Mouse (Mus musculus): ENCODE results near the gene Med12l. TPM values are rescaled to one million over a fixed set of nuclear protein-coding genes. Genes with fewer than 3 reads are reported as not detected.

The Med12l gene
- polyA plus RNA-seq, 1 experiment from 2014 or later: 2.8 TPM

GRCm38 (mm10) chr3:58983838-58984598 lies 21.6 kb upstream of the Med12l start:
- TF ChIP-seq CTCF (IDR thresholded peaks at IDR 0.05; ENCODE audit: low read depth): no peak
- no peak overlapping the region for H3K27ac ChIP-seq (ENCODE audit: low read depth)
- H3K4me1 ChIP-seq (ENCODE audit: insufficient read depth): no peaks in the 10 kb centered on the region
- H3K4me3 ChIP-seq (ENCODE audit: low read depth, low read length): no peak overlapping the region
- H3K36me3 ChIP-seq (ENCODE audit: insufficient read depth): no peaks in the 10 kb centered on the region
- H3K4me2 ChIP-seq: no peak overlapping the region
- H3K9ac ChIP-seq: no peak overlapping the region
- DNase-seq (no peak), ATAC-seq (ENCODE audit: insufficient read depth) (no peak)
- no peaks in the 10 kb centered on the region for H3K9me3 ChIP-seq (ENCODE audit: low read depth, low read length)
- 0 out of 2 replicates have a peak, but pooled peaks cover 3% of the 10 kb centered on the region for H3K27me3 ChIP-seq (ENCODE audit: insufficient read depth, low read length)
- 59% methylated on average over 15 of the region's 15 CpGs for WGBS

- Histone ChIP-seq H3K4me2 (no peak overlapping the region), H3K27ac (ENCODE audit: low read depth) (no peak overlapping the region), H3K4me1 (ENCODE audit: insufficient read depth) (no peaks in the 10 kb centered on the region), H3K27me3 (ENCODE audit: insufficient read depth, low read length) (0 out of 2 replicates have a peak, but pooled peaks cover 3% of the 10 kb centered on the region), H3K9me3 (ENCODE audit: low read depth, low read length) (no peaks in the 10 kb centered on the region), H3K9ac (no peak overlapping the region), H3K36me3 (ENCODE audit: insufficient read depth) (no peaks in the 10 kb centered on the region), H3K4me3 (ENCODE audit: low read depth, low read length) (no peak overlapping the region)
- ATAC-seq (ENCODE audit: insufficient read depth) (no peak), DNase-seq (no peak)
- 50% methylated on average over 4 of the region's 4 CpGs for WGBS
- no peak for TF ChIP-seq CTCF (IDR thresholded peaks at IDR 0.05; ENCODE audit: low read depth)
These were observed 19.8 kb upstream of the Med12l start for GRCm38 (mm10) chr3:58985816-58986215.

GRCm38 (mm10) chr3:58989374-58989773 lies 16.3 kb upstream of the Med12l start:
- ATAC-seq (ENCODE audit: insufficient read depth) (no peak), DNase-seq (no peak)
- Histone ChIP-seq H3K4me2 (no peak overlapping the region), H3K36me3 (ENCODE audit: insufficient read depth) (no peaks in the 10 kb centered on the region), H3K9ac (no peak overlapping the region), H3K27ac (ENCODE audit: low read depth) (no peak overlapping the region), H3K4me3 (ENCODE audit: low read depth, low read length) (no peak overlapping the region), H3K4me1 (ENCODE audit: insufficient read depth) (no peaks in the 10 kb centered on the region), H3K9me3 (ENCODE audit: low read depth, low read length) (no peaks in the 10 kb centered on the region), H3K27me3 (ENCODE audit: insufficient read depth, low read length) (0 out of 2 replicates have a peak, but pooled peaks cover 3% of the 10 kb centered on the region)
- TF ChIP-seq CTCF (IDR thresholded peaks at IDR 0.05; ENCODE audit: low read depth): no peak
- WGBS: 43% methylated on average over 3 of the region's 3 CpGs

- ATAC-seq (ENCODE audit: insufficient read depth) (no peak), DNase-seq (no peak)
- no peak overlapping the region for H3K9ac ChIP-seq
- no peak overlapping the region for H3K4me3 ChIP-seq (ENCODE audit: low read depth, low read length)
- H3K4me2 ChIP-seq: no peak overlapping the region
- WGBS: 50% methylated on average over 3 of the region's 3 CpGs
- no peak overlapping the region for H3K27ac ChIP-seq (ENCODE audit: low read depth)
- no peaks in the 10 kb centered on the region for H3K9me3 ChIP-seq (ENCODE audit: low read depth, low read length)
- 0 out of 2 replicates have a peak, but pooled peaks cover 3% of the 10 kb centered on the region for H3K27me3 ChIP-seq (ENCODE audit: insufficient read depth, low read length)
- no peak for TF ChIP-seq CTCF (IDR thresholded peaks at IDR 0.05; ENCODE audit: low read depth)
- H3K4me1 ChIP-seq (ENCODE audit: insufficient read depth): no peaks in the 10 kb centered on the region
- H3K36me3 ChIP-seq (ENCODE audit: insufficient read depth): no peaks in the 10 kb centered on the region
These were observed 15.1 kb upstream of the Med12l start for GRCm38 (mm10) chr3:58990556-58990955.

- no peak for TF ChIP-seq CTCF (IDR thresholded peaks at IDR 0.05; ENCODE audit: low read depth)
- H3K4me2 ChIP-seq: no peak overlapping the region
- H3K4me1 ChIP-seq (ENCODE audit: insufficient read depth): no peaks in the 10 kb centered on the region
- no peak for ATAC-seq (ENCODE audit: insufficient read depth)
- no peaks in the 10 kb centered on the region for H3K36me3 ChIP-seq (ENCODE audit: insufficient read depth)
- no peak overlapping the region for H3K4me3 ChIP-seq (ENCODE audit: low read depth, low read length)
- DNase-seq: no peak
- no peak overlapping the region for H3K9ac ChIP-seq
- H3K9me3 ChIP-seq (ENCODE audit: low read depth, low read length): no peaks in the 10 kb centered on the region
- H3K27ac ChIP-seq (ENCODE audit: low read depth): no peak overlapping the region
- no peaks in the 10 kb centered on the region for H3K27me3 ChIP-seq (ENCODE audit: insufficient read depth, low read length)
These were observed 13.5 kb upstream of the Med12l start for GRCm38 (mm10) chr3:58992122-58992521.

GRCm38 (mm10) chr3:58993619-58994018 lies 12.0 kb upstream of the Med12l start:
- ATAC-seq (ENCODE audit: insufficient read depth) (no peak), DNase-seq (no peak)
- no peak overlapping the region for H3K4me2 ChIP-seq
- no peak for TF ChIP-seq CTCF (IDR thresholded peaks at IDR 0.05; ENCODE audit: low read depth)
- H3K27me3 ChIP-seq (ENCODE audit: insufficient read depth, low read length): no peaks in the 10 kb centered on the region
- 93% methylated on average over 3 of the region's 3 CpGs for WGBS
- no peaks in the 10 kb centered on the region for H3K4me1 ChIP-seq (ENCODE audit: insufficient read depth)
- no peak overlapping the region for H3K27ac ChIP-seq (ENCODE audit: low read depth)
- H3K9me3 ChIP-seq (ENCODE audit: low read depth, low read length): no peaks in the 10 kb centered on the region
- no peak overlapping the region for H3K4me3 ChIP-seq (ENCODE audit: low read depth, low read length)
- H3K36me3 ChIP-seq (ENCODE audit: insufficient read depth): no peaks in the 10 kb centered on the region
- no peak overlapping the region for H3K9ac ChIP-seq

GRCm38 (mm10) chr3:59003756-59004155 lies 1.9 kb upstream of the Med12l start:
- no peak overlapping the region for H3K27ac ChIP-seq (ENCODE audit: low read depth)
- WGBS: 68% methylated on average over 5 of the region's 5 CpGs
- H3K4me3 ChIP-seq (ENCODE audit: low read depth, low read length): no peak overlapping the region
- H3K27me3 ChIP-seq (ENCODE audit: insufficient read depth, low read length): peaks cover 32% of the 10 kb centered on the region
- no peak for DNase-seq
- no peak for TF ChIP-seq CTCF (IDR thresholded peaks at IDR 0.05; ENCODE audit: low read depth)
- H3K4me1 ChIP-seq (ENCODE audit: insufficient read depth): no peaks in the 10 kb centered on the region
- ATAC-seq (ENCODE audit: insufficient read depth): no peak
- H3K9me3 ChIP-seq (ENCODE audit: low read depth, low read length): no peaks in the 10 kb centered on the region
- H3K36me3 ChIP-seq (ENCODE audit: insufficient read depth): no peaks in the 10 kb centered on the region
- no peak overlapping the region for H3K4me2 ChIP-seq
- no peak overlapping the region for H3K9ac ChIP-seq
